Mouse (Mus musculus) G1E (cell line): ENCODE measurements around the gene Atp5j2. TPM values are rescaled to one million over a fixed set of nuclear protein-coding genes. Genes with fewer than 3 reads are reported as not detected.
A peak's percentile ranks its signal among the peaks of the same experiment; 100 is the strongest.

Experiments
- ATAC-seq: 2 replicates; pipeline ENCODE4 v1.8.0; 2016; ENCODE audit warnings: mild to moderate bottlenecking; ENCODE audit not compliant: insufficient number of reproducible peaks, poor library complexity, low FRiP score, severe bottlenecking; ENCODE audit errors: extremely low read depth
- DNase-seq: peaks from one replicate; pipeline ENCODE4 v3.0.0; 2012; ENCODE audit warnings: low spot score
- H3K27me3 ChIP-seq: 2 replicates; pipeline ENCODE4 v1.6.1; 2012; ENCODE audit warnings: mild to moderate bottlenecking, low read length, inconsistent platforms; ENCODE audit not compliant: insufficient read depth
- H3K36me3 ChIP-seq: replicated peaks from 2 replicates; pipeline ENCODE3; 2012; ENCODE audit warnings: mild to moderate bottlenecking, inconsistent platforms
- H3K4me1 ChIP-seq: 2 replicates; pipeline ENCODE4 v1.6.1; 2012; ENCODE audit warnings: low read depth, low read length, inconsistent platforms, mixed read lengths; ENCODE audit not compliant: insufficient read depth
- H3K4me3 ChIP-seq: 2 replicates; pipeline ENCODE4 v1.5.1; 2012; ENCODE audit warnings: low read depth, mild to moderate bottlenecking, inconsistent platforms, low read length, moderate library complexity, mixed read lengths
- H3K9me3 ChIP-seq: replicated peaks from 2 replicates; pipeline ENCODE4 v1.6.1; 2012; ENCODE audit warnings: inconsistent platforms
- CTCF ChIP-seq: IDR thresholded peaks from 2 replicates; pipeline ENCODE4 v1.5.1; 2012; ENCODE audit warnings: low read depth, low read length, inconsistent platforms, mixed read lengths
- GATA1 ChIP-seq: IDR thresholded peaks from 2 replicates; pipeline ENCODE4 v1.6.1; 2012; ENCODE audit warnings: borderline replicate concordance, low read length, inconsistent platforms, mixed read lengths
- GATA2 ChIP-seq: IDR thresholded peaks from 2 replicates; pipeline ENCODE4 v1.6.1; 2012; ENCODE audit warnings: low read depth, low read length, inconsistent platforms, borderline replicate concordance
- POLR2AphosphoS5 ChIP-seq: IDR thresholded peaks from 2 replicates; pipeline ENCODE4 v1.6.1; 2012; ENCODE audit warnings: low read depth, low read length, inconsistent platforms; ENCODE audit not compliant: insufficient replicate concordance
- TAL1 ChIP-seq: conservative IDR thresholded peaks from 2 replicates; pipeline ENCODE4 v1.6.1; 2012; ENCODE audit warnings: low read depth, low read length, inconsistent platforms, mixed read lengths
- polyA plus RNA-seq: library from polyadenylated mRNA; stranded (reverse); fragments of >175 nt; gene quantifications from 2 replicates; pipeline ENCODE4 v1.2.3, GENCODE M21; 2012
- total RNA-seq, 2 experiments: library from RNA; stranded (forward) in 1 of 2; stranded (reverse) in 1 of 2; fragments of 200-1000 nt in 1 of 2; fragments of >200 nt in 1 of 2; fragmentation: Nextera tagmentation in 1 of 2; gene quantifications; 2 replicates each; pipeline ENCODE4 v1.2.3; 2014 to 2017

Atp5j2 gene
- total and polyA plus RNA-seq, 3 experiments = 61.1 to 304 (median 170) TPM

DNA sequence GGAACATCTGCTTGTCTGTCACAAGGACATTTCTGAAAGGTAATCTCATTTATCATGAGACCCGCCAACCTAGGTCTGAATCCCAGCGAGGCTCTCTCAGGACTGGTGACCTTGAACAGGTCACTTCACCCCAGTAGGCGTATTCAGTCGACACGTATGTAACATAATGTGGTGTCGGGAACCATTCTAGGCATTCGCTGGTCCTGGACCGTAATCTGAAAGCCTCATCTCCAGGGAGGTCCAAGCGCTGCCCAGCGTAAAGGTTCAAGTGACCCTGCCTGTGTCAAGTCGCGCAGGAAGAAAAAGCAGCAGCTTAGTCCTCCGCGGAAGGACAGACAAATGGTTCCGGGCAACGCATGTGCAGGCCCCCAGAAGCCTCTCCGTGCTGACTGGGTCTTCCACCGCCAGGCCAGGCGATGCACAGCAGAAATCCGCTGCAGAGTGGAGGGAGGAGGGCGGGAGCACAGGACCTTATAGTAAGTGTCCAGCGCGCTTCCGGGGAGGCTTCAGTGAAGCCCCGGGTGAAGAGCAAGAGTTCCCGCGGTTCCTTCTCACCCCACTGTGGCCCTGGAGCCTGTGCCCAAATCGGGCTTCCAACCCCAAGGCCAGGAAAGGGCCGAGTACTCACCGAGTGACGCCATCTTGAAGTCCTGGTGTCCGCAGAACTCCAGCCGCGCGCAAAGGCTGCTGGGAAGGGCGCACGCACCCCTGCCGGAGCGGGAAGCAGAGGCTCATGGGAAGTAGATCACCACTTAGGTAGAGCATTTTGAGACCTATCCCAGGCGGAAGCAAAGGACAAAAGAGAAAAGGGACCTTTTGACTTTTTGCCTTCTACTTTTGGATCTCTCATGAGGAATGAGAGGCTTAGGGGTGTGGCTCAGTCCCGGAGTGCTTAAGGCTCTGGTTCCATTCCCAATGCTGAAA, 725 bp downstream of the Atp5j2 start:
- TF ChIP-seq POLR2AphosphoS5 (no peak), TAL1 (no peak), GATA2 (no peak), CTCF (no peak), GATA1 (no peak)
- Histone ChIP-seq H3K4me3 (peak overlapping the region; percentile 85), H3K27me3 (no peaks in the 10 kb centered on the region), H3K4me1 (peaks cover 44% of the 10 kb centered on the region), H3K9me3 (no peaks in the 10 kb centered on the region), H3K36me3 (peaks cover 69% of the 10 kb centered on the region)
- ATAC-seq = peak; percentile 80
- peak; percentile 78 for DNase-seq

DNA sequence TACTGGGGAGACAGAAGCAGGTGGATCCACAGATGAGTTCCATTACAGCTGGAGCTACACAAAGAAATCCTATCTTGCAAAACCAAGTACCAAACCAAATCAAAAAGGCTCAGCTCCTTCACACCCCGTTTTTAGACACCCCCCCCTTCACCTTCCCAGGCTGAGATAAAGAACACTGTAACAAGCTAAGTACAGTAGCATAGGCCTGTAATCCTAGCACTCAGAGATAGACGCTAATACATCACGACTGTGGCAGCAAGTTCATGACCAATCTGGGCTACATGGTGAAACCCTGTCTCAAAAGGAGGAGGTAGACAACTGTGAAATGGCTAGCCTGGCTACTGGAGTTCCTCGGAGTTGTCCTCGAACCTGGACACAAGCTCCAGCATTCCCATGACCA, 1.5 kb downstream of the Atp5j2 start:
- peaks cover 51% of the 10 kb centered on the region for H3K4me1 ChIP-seq

DNA sequence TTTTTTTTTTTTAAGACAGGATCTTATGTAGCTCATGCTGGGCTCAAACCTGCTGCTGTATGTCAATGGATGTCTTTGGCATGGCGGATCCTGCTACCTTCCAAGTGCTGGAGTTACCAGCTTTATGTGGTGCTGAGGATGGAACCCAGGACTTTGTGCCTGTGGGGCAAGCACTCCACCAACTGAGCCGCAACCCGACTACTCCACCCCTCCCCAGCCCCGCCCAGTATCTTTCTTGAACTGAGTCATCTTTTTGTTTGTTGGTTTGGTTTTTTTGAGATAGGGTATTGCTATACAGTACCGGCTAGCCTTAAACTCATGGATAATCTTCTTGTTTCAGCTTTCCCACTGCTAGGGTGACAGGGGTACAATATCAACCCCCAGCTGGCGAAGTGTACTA, 2.4 kb downstream of the Atp5j2 start:
- H3K4me3 ChIP-seq = peak overlapping the region; percentile 85; the same call in 1 of the 2 replicates
- H3K36me3 ChIP-seq = peaks cover 68% of the 10 kb centered on the region
- 0 out of 2 replicates have a peak, but pooled peaks have one; percentile 12 for ATAC-seq
- DNase-seq = peak; percentile 23
- H3K27me3 ChIP-seq = no peaks in the 10 kb centered on the region
- TF ChIP-seq GATA1 (no peak), CTCF (no peak), POLR2AphosphoS5 (no peak), TAL1 (no peak), GATA2 (no peak)
- H3K9me3 ChIP-seq = no peaks in the 10 kb centered on the region
- peaks cover 55% of the 10 kb centered on the region for H3K4me1 ChIP-seq

More for the DNA sequence above, 1.5 kb downstream of the Atp5j2 start:
- peak overlapping the region; percentile 85 for H3K4me3 ChIP-seq
- ATAC-seq (no peak), DNase-seq (no peak)
- peaks cover 69% of the 10 kb centered on the region for H3K36me3 ChIP-seq
- no peaks in the 10 kb centered on the region for H3K9me3 ChIP-seq
- no peak for TF ChIP-seq CTCF
- TF ChIP-seq GATA2 = no peak
- no peak for TF ChIP-seq GATA1
- TF ChIP-seq TAL1 = no peak
- no peak for TF ChIP-seq POLR2AphosphoS5
- H3K27me3 ChIP-seq = no peaks in the 10 kb centered on the region

DNA sequence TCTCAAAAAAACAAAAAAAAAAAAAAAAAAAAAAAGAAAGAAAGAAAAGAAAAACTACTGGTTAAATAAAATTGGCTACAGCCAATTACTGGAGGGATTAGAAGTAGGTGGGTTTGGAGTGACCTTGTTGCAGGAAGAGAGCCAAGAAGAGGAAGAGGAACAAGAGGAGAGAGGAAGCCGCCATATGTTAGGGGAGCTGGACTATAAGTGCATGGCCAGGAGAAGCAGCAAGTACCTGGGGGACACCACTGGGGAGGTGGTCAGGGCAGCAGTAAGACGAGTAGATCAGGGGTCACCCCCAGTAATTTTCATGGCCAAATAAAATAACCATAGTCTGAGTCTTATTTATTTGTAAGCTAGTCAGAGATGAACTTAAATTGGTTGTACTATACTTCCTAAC, 6.6 kb downstream of the Atp5j2 start:
- TF ChIP-seq GATA1 (no peak), CTCF (no peak), GATA2 (no peak), POLR2AphosphoS5 (no peak), TAL1 (no peak)
- no peaks in the 10 kb centered on the region for H3K27me3 ChIP-seq
- no peak overlapping the region for H3K4me3 ChIP-seq
- peaks cover 57% of the 10 kb centered on the region for H3K4me1 ChIP-seq
- ATAC-seq (no peak), DNase-seq (no peak)
- no peaks in the 10 kb centered on the region for H3K9me3 ChIP-seq
- peaks cover 94% of the 10 kb centered on the region for H3K36me3 ChIP-seq

DNA sequence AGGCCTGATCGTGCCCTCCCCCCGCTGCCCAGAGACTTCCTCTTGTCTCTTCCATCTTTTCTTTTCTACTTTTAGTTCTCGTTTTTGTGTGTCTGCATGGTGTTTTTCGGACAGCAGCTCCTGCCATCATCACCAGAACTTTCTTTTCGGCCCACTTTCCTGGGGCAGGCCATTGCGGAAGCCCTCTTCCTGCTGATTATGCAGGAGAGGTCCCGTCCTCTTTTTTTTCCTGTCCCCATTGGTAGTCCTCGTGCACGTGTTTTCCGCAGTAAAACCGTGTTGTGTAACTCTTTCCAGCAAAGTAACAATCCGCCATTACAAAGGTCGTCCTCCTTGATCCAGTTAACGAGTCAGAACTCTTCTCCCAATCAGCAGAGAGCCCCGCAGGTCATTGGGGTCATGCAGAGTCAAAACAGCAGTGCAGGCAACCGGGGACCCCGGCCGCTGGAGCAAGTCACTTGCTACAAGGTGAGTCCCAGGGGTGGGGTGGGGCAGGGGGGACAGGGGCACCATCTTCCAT, 13.3 kb downstream of the Atp5j2 start:
- H3K4me1 ChIP-seq = peaks cover 27% of the 10 kb centered on the region
- H3K27me3 ChIP-seq = no peaks in the 10 kb centered on the region
- no peak for ATAC-seq
- H3K36me3 ChIP-seq = peaks cover 100% of the 10 kb centered on the region
- no peak overlapping the region for H3K4me3 ChIP-seq
- DNase-seq = no peak
- H3K9me3 ChIP-seq = no peaks in the 10 kb centered on the region
- TF ChIP-seq POLR2AphosphoS5 (no peak), GATA1 (no peak), GATA2 (no peak), TAL1 (no peak), CTCF (no peak)

DNA sequence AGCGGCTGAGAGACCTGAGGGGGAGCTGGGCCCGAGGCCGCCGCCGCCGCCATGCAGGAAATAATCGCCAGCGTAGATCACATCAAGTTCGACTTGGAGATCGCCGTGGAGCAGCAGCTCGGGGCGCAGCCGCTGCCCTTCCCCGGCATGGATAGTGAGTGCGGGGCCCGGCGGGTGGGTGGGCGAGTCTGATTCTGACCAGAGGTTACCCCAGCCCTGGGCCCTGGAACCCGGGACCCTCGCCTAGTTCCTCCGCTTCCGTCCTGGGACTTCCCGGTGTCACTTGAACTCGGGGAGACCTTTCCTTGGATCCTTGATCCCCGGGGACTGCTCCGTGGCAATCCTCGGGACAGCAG, 24.6 kb downstream of the Atp5j2 start:
- Histone ChIP-seq H3K4me1 (peaks cover 44% of the 10 kb centered on the region), H3K9me3 (no peaks in the 10 kb centered on the region), H3K36me3 (peaks cover 65% of the 10 kb centered on the region), H3K27me3 (no peaks in the 10 kb centered on the region), H3K4me3 (peak overlapping the region; percentile 97)
- TF ChIP-seq GATA1 (no peak), TAL1 (no peak), GATA2 (no peak), POLR2AphosphoS5 (no peak), CTCF (no peak)
- DNase-seq (peak; percentile 22), ATAC-seq (no peak)
